Mouse (Mus musculus): ENCODE measurements around the gene Garem2.
"Not testable (repeated sequence)": the region's sequence is repeated elsewhere in the genome, so short reads cannot be mapped to it uniquely, and the experiment has no call there.

Gene Garem2

DNA sequence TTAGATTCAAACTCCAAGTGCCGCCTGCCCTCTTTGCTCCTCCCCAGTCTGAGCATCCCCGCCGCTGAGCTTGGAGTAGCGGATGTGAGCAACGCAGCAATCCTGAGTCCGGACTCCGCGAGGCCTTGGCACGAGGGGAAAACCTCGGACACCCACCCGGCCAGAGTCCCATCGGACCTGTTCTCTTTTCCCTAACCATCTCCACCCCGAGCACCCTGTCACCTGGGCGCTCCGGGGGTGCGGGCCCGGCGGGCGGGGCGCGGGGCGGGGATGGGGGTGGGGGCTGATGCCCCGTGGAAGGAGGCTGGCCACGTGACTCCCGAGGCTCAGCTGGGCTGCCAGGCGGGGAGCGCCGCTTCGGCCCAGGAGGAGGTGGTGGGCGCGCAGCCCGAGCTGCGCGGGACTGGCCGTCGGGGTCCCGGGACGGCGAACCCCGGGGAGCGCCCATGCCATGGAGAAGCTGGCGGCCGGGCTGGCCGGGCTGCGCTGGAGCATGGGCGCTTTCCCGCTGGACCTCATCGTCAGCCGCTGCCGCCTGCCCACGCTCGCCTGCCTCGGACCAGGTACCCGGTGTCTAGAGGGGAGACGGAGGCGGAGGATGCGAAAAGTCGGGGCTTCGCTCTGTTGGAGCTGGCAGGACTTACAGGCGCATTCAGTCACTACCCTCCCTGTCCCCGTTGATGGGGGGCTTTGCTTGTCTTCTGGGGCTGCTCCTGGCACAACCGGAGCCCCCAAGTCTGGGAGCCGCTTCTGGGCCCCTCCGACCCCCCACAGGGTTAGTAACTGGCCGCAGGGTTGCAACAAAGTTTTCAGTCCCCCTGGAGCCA, at the start of gene Garem2:
Gene Garem2 (plus strand): TSS at position 321 of the 827 bp plus-strand sequence.
- no peak for DNase-seq (ENCODE audit: low read depth, low spot score)

DNA sequence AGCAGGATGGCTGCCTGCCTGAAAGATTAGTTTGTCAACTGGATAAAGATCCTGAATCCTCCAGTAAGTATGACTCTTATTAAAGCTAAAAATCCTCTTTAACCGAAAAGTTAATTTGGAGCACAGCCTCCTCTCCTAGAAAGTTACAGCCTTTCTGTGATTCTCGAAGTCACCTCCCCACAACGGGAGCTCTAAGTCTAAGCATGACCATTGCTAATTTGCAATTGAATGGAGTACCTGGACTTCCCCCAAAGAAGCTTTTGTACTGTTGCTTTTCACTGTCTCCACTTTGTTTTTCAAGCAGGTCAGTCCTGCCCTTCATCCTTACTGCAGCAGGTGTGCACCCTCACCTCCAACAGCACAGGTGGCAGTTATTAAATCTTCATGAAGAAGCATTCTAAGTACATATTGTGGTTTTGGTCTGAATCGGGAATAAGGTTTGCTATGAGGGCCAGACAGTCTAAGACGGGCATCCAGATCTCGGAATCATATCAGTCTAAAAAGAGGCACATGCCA, 46.7 kb upstream of the Garem2 start:
- DNase-seq (ENCODE audit: low read depth, low spot score) = no peak

DNA sequence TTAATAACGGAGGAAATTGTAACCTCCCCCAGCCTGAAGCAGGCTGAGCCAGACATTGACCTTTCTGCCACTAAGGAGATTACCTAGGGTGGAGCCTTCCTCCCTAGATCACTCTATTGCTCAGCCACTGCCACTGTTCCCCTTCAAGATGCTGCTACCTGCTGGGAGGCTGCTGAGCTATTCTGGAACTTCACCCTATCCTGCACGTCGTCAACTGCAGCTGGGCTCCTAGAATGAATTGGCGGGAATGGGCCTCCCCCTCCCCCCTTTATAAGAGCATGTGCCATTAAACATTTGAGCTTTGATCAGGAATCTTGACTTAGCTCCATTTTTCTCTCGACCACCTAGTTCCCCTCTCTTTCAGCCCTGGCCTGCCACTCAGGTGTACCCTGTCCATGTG, 45.4 kb upstream of the Garem2 start:
- not testable (repeated sequence) for DNase-seq (ENCODE audit: low read depth, low spot score)

DNA sequence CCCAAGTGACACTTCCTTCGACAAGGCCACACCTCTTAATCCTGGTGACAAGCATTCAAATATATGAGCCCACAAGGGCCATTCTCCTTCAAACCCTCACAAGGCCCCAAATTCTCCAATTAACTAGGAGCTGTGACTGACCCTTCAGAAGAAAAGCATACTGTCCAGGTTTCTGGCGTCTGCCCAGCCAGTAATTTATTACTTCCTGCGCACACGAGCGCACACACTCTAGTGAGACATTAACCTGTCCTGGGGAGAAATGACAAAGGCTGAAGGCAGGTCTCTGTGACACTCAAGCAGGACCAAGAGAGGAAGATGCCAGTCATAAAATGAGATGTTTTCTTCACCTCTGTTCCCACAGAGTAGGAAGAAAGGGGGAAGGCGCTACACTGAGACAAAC, 37.2 kb upstream of the Garem2 start:
- DNase-seq (ENCODE audit: low read depth, low spot score) = no peak

DNA sequence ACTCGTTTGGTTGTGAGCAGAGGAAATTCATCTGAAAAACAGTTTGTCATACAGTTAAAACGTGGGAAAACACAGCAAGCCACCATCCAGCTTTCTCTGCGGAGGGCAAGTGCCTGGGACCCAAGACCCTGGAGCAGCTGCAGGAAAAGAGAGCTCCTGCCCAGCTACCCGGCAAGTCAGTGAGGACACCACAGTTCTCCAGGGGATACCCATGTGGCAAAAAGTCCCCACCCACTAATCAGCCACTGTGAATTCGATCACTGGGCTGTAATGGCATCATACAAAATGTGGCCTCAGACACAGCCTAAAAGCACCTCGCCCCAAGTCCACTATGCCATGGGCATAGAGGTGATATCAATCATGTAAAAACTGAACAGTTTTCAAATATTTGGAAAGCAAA, 33.3 kb upstream of the Garem2 start:
- DNase-seq (ENCODE audit: low read depth, low spot score) = no peak

DNA sequence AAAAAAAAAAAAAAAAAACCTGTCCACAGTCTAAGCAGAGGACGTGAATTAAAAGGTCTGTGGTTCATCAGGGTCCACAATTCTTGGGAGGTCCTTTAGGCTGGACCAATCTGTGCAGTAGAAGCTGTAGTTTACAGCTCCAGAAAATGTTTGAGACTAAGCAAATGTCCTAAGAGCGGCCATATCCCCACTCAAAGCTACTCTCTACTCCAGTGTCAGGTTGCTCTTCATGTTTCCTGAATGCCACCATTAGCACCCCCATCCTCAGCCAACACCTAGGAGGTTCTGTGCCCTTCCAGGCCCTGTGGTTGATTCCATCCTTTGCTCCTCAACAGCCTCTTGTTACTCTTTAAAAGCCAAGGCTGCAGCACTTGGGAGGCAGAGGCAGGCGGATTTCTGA, 32.6 kb upstream of the Garem2 start:
- no peak for DNase-seq (ENCODE audit: low read depth, low spot score)

DNA sequence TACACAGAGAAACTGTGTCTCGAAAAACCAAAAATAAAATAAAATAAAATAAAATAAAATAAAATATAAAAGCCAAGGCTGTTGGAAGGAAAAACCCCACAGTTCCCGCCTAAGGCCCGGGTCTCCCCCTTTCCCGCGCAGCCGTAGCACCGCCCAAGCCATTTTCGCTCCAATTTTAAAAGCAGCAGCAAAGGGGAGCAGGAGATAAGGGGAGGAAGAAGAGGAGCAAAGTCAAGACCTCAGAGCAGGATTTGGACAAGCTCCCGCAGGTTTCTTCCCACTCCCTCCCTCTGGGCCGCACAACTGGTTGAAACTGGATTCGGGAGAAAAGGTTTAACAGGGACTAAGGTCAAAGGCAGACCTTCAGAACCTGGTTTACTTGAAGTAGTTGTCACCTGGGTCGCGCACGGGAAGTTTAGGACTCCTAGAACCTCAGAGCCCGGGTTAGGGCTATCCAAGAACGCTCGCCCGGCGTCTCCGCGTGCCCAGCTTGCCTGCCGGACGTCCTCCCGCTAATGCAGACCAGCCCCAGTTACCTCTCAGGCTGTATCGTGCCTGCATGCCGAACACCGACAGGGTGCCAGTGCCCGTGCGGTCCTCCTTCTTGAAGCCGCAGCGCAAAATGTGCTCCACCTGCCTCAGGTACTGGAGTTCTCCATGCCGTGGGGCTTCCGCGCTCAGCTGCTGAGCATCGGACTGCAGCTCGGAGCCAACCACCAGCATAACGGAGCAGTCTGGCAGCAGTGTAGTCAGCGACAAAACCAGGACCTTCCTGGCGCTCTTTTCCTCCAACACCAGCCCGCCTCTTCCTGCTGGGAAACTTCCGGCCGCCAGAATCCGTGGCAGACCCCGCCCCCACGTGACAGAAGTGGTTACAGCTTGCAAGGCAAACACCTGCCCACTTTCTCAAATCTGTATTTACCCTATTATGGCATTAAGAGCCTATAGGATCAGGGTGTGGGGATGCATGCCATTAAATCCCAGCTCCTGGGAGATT, 31.8 kb upstream of the Garem2 start, which contains the start of gene Tyms:
Gene Tyms (minus strand): TSS at position 793 of the 997 bp plus-strand sequence.
- DNase-seq (ENCODE audit: low read depth, low spot score) = peak; percentile 42

DNA sequence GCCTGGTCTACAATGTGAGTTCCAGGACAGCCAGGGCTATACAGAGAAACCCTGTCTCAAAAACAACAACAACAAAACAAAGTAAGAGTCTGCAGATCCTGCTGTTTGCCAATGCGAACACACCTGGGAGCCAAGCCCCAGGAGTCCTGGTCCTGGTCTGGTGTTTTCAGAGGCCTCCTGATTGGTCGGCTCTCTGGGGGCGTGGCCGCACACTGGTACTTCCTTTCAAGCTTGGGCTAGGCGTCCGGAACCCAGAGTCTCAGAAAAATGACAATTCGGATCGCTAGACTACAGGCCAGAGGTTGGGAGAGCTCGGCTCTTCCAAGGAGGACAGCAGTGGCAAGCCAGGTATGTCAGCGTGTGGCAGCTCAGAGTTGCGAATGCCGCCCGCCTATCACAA, 12.3 kb upstream of the Garem2 start:
- no peak for DNase-seq (ENCODE audit: low read depth, low spot score)

DNA sequence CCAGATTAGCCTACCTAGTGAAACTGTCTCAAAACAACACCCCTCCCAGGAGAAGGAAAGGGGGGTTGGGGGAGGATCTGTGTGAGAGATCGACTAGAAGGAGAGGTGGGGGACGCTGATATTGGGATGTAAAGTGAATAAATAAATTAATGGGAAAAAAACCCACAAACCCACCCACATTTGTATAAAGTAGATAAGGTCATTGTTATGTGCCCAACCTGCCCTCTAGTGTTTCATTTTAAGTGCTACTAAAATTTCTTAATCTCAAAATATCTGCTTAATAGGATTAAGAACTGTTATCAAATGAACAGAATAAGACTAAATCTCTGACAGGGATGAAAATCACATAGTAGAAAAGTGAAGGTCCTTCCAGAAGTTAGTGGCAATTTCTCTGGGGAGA, 10.6 kb upstream of the Garem2 start:
- no peak for DNase-seq (ENCODE audit: low read depth, low spot score)

DNA sequence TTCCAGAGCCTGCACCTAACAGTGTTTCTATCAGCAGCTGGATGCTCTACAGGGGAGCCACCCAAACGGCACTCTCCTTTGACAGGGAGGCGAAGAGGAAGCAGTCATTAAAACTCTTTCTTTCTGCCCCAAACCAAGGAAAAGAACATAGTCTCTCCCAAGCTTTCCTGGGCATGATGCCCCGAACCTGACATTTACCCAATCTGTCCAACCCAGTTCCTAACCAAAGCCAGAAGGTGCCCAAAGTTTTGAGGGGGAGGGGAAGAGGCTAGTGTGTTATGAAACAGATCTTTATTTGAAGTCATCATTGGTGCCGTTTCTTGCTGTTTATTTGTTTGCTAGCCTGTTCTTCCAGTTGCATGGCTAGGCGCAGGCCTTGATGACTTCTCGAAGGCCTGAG, 9.2 kb upstream of the Garem2 start:
- no peak for DNase-seq (ENCODE audit: low read depth, low spot score)

DNA sequence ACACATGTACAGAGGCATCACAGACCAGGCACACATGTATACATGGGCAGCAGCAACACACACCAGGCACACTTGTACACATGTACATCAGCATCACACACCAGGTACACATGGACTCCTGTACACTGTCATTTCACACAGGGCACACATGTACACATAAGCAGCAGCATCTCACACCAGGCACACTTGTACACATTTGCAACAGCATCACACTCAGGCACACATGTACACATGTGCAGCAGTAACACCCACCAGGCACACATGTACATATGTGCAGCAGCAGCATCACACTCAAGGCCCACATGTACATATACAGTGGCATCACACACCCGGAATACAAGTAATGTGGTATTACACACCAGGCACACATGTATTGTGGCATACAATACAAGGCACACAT, 6.7 kb upstream of the Garem2 start:
- no peak for DNase-seq (ENCODE audit: low read depth, low spot score)

DNA sequence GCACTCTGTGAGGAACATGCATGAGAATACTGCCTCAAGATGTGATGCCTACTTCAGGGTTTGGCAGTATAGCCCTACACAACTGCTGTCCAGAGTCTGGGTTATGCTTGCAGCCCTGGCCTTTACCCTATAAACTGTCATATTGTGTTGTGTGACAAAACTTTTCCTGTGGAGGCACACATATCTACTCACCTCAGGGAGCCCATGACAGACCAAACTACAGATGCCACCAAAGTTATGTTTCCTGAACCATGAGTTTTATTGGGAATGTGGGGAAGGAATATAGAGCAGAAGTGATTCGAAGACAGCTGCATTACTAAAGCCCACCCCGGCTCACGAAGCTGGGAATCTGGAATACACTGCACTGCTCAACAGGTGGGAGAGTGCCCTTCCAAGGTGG, 1.6 kb upstream of the Garem2 start:
- no peak for DNase-seq (ENCODE audit: low read depth, low spot score)

DNA sequence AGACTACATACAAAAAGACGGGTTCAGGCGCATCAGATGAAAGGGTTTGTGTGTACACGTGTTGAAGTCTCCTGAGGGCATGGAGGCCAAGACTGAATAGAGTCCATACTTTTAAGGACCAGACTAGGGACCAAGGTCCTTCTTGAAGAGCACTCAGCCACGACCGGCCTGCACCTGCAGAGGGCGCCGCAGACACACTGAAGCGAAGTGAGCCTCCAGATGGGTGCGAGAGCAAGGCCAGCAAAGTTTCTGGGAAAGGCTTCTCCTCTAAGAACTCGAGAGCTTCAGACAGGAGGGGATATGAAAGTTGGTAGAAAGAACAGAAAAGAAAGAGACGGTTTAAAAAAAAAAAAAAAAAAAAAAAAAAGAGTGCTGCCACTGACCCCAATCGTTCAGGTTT, 622 bp upstream of the Garem2 start:
- no peak for DNase-seq (ENCODE audit: low read depth, low spot score)

DNA sequence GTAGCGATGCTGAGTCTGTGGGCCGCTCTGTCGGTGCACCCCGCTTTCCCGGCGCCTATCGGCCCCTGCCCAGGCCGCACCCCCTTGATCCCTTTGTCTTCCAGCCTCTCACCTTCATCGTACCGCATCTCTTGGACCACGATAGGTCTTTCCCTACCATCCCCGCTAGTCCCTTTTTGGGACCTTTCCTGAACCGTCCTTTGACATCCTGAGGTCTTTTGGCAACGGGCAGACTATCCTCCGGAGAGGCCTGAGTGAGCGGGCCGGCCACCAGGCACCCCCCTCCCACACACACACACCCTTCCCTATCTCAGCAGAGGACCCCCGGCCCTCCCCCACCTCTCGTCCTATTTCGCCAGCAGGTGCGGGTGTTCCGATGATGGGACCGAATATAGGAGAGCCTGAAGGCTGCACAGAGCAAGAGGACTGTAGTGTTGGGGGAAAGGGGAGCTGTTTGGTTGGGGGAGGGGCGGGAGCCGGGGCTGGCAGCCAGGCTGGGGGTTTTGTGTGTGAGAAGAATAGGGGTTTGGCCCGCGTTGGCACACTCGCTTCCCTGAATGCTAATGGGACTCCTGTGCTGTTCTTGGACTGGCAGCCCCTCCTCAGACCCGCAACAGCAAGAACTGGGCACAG, 823 bp downstream of the Garem2 start, which contains the start of gene 3110082J24Rik:
Gene 3110082J24Rik (minus strand): TSS at position 419 of the 633 bp plus-strand sequence.
- DNase-seq (ENCODE audit: low read depth, low spot score) = no peak

DNA sequence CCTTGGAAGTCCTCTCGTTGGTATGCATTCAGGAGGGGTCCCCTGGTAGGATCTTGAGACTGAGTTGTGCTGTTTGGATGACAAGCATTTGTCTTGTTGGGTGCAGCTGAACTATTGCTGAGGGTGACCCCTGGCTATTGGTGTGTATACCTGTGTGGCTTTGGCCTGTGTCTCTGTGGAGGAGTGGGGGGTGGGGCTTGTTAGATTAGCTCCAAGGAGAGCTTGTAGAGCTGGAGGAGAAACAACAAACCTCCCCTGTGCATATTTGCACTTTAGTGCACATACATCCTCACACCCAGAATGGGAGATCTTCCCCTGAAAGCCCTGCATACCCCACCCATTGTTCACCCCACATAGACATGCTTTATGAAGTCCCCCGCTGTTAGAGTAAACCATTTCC, 1.8 kb downstream of the Garem2 start:
- no peak for DNase-seq (ENCODE audit: low read depth, low spot score)

DNA sequence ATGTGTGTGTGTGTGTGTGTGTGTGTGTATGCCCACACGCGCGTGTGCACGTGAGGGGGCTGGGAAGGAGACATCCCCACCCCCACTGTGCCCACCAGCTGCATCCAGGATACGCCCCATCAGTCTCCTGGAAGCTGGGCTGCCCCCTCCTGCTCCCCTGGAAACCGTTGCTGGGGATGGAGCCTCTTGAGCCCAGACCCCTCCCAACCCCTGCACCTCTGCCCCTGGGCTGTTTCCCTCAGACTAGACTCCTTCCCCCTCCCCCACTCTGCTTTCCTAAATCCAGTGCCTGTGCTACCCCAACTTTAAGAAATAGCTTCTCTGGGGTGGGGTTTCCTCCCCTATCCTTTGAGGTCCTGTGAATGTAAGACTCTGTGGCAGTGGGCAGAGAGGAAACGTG, 2.2 kb downstream of the Garem2 start:
- DNase-seq (ENCODE audit: low read depth, low spot score) = no peak

DNA sequence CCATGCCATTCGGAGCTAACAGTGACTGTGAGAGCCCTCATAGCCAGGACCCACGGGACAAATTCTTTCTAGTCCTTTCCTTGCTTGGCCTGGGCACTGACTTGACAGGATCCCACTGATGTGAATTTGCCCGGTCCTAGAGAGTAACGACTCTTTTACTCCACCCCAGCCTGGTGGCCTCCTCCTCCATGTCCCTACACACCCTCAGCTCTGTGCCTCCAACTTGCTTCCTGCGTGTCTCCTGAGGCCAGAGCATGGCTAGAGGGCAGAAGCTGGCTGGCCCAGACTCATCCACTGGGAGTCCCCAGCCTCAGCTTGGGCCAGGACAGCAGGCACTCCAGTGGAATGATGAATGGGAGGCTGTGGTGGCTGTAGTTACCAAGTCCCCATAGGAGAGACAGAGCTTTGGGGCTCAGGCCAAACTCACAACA, 2.7 kb downstream of the Garem2 start:
- no peak for DNase-seq (ENCODE audit: low read depth, low spot score)

DNA sequence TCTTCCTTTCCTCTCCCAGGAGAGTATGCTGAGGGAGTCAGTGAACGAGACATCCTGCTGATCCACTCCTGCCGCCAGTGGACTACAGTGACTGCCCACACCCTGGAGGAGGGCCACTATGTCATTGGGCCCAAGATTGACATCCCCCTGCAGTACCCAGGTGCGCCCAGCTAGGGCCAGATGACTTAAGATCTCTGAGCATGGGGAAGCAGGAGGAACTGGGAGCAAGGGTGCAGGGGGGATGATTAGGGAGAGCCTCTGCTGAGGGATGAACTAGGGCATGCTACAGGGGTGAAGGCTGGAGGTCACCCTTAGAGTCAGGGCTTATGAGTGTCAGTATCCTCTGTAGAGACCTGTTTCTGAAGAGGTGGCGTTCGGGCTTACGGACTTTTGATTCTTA, 3.3 kb downstream of the Garem2 start:
- no peak for DNase-seq (ENCODE audit: low read depth, low spot score)

DNA sequence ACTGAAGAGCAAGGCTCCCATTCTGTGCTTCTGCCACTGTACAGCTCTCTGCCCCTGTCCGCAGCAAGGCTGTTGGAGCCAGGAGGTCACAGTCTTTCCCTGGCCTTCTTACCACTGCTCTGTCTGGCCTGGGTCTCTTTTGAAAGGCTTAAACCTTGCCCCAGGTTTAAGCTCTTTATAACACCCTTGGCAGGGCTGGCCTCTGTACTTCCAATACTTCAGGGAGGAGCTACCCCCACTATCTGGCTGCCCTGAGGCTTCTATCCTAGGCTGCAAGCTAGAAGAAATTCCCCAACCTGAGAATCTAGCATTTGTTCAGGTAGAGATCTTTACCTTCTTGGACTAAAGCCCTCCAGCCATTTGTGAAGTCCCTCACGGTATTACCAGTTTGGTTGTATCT, 4.9 kb downstream of the Garem2 start:
- DNase-seq (ENCODE audit: low read depth, low spot score) = no peak

DNA sequence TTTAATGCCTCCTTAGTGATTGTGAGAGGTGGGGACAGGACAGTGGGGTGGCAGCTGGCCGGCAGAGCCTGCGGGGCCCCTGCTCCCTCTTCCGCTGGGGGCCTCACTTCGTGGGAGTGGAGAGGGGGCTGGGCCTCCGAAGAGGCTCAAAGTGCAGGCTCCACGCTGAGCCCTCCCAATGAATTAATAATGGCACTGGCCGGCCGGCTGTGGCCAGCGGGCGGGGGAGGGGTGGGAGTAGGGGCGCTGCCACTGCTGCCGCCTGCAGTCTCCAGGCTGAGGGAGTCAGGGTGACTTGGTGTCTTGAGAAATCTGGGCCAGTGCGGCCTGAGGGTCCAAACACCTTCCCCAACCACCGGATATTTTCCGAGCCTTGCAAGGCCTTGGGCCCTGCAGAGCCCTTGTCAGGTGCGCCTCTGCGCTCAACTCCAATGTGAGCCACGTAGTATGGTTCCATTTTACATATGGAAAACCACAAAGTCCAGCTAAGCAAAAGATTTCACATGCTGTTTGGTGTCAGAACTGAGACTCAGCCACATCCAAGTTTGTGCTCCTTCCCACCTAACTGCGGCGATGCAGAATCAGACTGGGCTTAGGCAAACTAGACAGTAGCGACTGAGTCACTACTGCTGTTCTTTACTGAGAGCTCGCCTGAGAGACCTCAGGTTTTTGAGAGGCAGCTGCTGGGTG, 5.6 kb downstream of the Garem2 start:
- no peak for DNase-seq (ENCODE audit: low read depth, low spot score)

DNA sequence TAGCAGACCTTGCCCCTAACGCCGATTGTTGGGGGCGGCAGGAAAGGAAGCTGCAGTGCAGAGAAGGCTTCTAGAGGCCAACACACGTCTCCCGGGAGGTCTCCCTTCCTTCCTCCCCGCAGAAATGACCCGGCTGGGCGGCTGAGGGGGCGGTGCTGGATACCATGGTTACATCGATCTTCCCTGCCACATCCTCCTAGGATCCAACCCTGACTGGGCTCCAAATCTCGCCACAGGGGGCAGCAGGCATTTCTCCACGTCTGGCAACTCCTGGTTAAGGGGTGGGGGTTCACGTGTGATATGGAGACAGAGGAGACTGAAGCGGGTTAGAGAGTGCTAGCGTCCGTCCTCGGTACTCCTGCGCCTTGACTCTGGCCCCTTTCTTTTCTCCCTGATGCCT, 6.2 kb downstream of the Garem2 start:
- no peak for DNase-seq (ENCODE audit: low read depth, low spot score)
